Mouse (Mus musculus) kidney, embryonic 16.5 days (tissue): ENCODE measurements at regions not wholly inside any gene's neighbourhood (a gene's known extent, or its start where the extent isn't known, plus 50 kb on each side); places are given as distances from the start of the nearest gene placed in this dataset.

Source experiments
- ATAC-seq: fragments of 200-750 bp; cut with Nextera tagmentation; 2 replicates; pipeline ENCODE4 v1.8.0; 2017; ENCODE audit warnings: moderate TSS enrichment; ENCODE audit not compliant: low FRiP score, low TSS enrichment
- H3K27ac ChIP-seq: fragments of 300-500 bp; sonication (generic); 2 replicates; pipeline ENCODE4 v1.5.1; 2014; ENCODE audit warnings: low read length
- H3K27me3 ChIP-seq: fragments of 300-500 bp; sonication (generic); 2 replicates; pipeline ENCODE4 v1.6.1; 2014; ENCODE audit warnings: low read length, control low read depth, mixed read lengths; ENCODE audit not compliant: insufficient read depth
- H3K36me3 ChIP-seq: fragments of 300-500 bp; sonication (generic); 2 replicates; pipeline ENCODE4 v1.6.1; 2014; ENCODE audit warnings: low read length, control low read depth, mixed read lengths; ENCODE audit not compliant: insufficient read depth
- H3K4me1 ChIP-seq: fragments of 300-500 bp; sonication (generic); 2 replicates; pipeline ENCODE4 v1.6.1; 2014; ENCODE audit warnings: low read length, control low read depth, mixed read lengths; ENCODE audit not compliant: insufficient read depth
- H3K4me2 ChIP-seq: fragments of 300-500 bp; sonication (generic); replicated peaks from 2 replicates; pipeline ENCODE4 v1.6.1; 2014; ENCODE audit warnings: low read depth, low read length
- H3K4me3 ChIP-seq: fragments of 300-500 bp; sonication (generic); 2 replicates; pipeline ENCODE4 v1.5.1; 2014; ENCODE audit warnings: mild to moderate bottlenecking, low read length
- H3K9ac ChIP-seq: fragments of 300-500 bp; sonication (generic); replicated peaks from 2 replicates; pipeline ENCODE4 v1.6.1; 2014; ENCODE audit warnings: low read length
- H3K9me3 ChIP-seq: fragments of 300-500 bp; sonication (generic); 2 replicates; pipeline ENCODE4 v1.6.1; 2016; ENCODE audit warnings: low read length, control low read depth
- WGBS: fragments of 180-500 bp; shearing (Covaris S2); extraction: QIAGEN DNeasy Blood & Tissue Kit; methylation state at CpG from one replicate; pipeline ENCODE4 v1.1.7; 2014; 5-methylcytosine and 5-hydroxymethylcytosine counted together

GRCm38 (mm10) chr7:65787849-65788248 is 73.7 kb upstream of the Pcsk6 start:
- H3K27ac ChIP-seq, result no peak overlapping the region
- H3K4me3 ChIP-seq, result no peak overlapping the region
- WGBS, result 92% methylated on average over 5 of the region's 5 CpGs
- H3K4me1 ChIP-seq, result peaks cover 6% of the 10 kb centered on the region; the same call in 1 of the 2 replicates
- H3K4me2 ChIP-seq, result no peak overlapping the region
- no peaks in the 10 kb centered on the region for H3K27me3 ChIP-seq
- no peak for ATAC-seq
- H3K9ac ChIP-seq, result no peak overlapping the region
- no peaks in the 10 kb centered on the region for H3K36me3 ChIP-seq
- no peaks in the 10 kb centered on the region for H3K9me3 ChIP-seq

DNA sequence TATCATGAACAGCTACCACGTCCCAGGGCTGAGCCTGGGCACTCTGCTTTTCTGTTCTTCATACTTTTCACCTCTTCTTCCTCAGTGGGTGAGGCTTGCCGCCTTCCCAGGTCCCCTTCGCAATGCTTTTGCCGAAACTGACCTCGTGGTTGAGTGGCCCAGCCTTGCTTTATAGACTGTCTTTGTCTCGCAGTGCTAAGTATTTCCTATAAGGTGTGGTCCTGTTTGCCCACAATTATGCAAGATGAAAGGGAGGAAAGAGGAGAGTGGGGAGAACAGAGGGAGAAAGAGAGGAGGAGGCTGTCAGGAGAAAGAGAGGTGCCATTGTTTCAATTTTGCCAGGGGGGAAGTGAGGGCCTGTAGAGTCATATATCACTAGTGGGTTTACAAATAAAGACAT is 71.3 kb upstream of the Pcsk6 start:
- H3K4me1 ChIP-seq, result no peaks in the 10 kb centered on the region
- WGBS, result 53% methylated on average over 6 of the region's 6 CpGs
- ATAC-seq, result no peak
- no peak overlapping the region for H3K27ac ChIP-seq
- H3K4me2 ChIP-seq, result no peak overlapping the region
- H3K36me3 ChIP-seq, result no peaks in the 10 kb centered on the region
- no peak overlapping the region for H3K9ac ChIP-seq
- no peaks in the 10 kb centered on the region for H3K27me3 ChIP-seq
- no peak overlapping the region for H3K4me3 ChIP-seq
- H3K9me3 ChIP-seq, result no peaks in the 10 kb centered on the region

DNA sequence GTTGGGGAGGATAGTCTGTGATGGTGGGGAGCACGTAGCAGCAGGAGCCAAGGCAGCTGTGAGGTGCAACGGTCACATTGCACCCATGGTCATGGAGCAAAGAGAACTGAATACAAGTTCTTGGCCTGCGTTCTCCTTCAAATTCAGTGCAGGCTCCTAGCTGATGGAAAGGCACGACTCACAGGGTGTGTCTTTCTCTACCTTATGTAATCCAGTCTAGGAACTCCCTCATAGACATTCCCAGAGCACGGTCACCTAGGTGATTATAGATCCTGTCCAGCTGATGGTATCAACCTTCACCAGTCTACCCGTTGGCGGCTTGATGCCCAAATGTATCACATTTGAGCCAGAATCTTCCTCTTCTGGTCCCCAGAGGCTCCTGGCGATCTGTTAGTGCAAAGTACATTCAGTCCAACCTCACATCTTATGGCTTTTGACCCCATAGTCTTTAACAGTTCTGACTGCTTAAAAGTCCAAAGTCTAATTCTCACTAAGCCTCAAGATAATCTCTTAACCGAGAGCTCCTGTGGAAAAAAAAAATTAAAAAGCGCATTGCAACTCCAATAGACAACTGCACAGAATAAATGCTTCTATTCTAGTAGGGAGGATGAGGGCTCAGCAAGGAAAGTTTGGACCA is 69.2 kb upstream of the Pcsk6 start:
- Histone ChIP-seq H3K36me3 (no peaks in the 10 kb centered on the region), H3K9ac (no peak overlapping the region), H3K27me3 (no peaks in the 10 kb centered on the region), H3K4me3 (no peak overlapping the region), H3K27ac (no peak overlapping the region), H3K9me3 (no peaks in the 10 kb centered on the region), H3K4me2 (no peak overlapping the region), H3K4me1 (no peaks in the 10 kb centered on the region)
- 90% methylated on average over 10 of the region's 10 CpGs for WGBS
- ATAC-seq, result no peak

- no peak for ATAC-seq
- H3K27me3 ChIP-seq, result no peaks in the 10 kb centered on the region
- no peaks in the 10 kb centered on the region for H3K9me3 ChIP-seq
- no peaks in the 10 kb centered on the region for H3K36me3 ChIP-seq
- WGBS, result 92% methylated on average over 5 of the region's 5 CpGs
- H3K4me1 ChIP-seq, result peaks cover 8% of the 10 kb centered on the region
- no peak overlapping the region for H3K27ac ChIP-seq
- no peak overlapping the region for H3K4me2 ChIP-seq
- H3K4me3 ChIP-seq, result no peak overlapping the region
- H3K9ac ChIP-seq, result no peak overlapping the region
Observed at GRCm38 (mm10) chr7:65802306-65802705, 59.2 kb upstream of the Pcsk6 start.

DNA sequence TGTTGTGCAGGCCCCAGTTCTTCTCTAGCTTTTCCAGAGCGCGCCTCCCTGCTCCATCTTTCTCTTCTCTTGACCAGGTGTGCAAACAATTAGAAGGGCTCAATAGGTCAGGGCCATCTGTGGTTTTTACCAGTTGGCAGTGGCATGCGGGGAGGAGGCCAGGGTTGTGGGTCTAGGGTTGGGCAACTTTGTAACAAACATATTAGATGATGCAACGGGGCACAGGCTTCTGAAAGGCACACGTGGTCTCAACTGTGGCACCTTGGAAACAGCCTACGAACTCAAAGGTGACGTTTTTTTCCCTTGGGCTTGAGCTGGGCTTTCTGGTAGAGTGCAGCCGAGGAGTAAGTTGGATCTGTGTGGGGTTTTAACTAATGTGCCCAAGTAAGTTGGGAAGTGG is 58.7 kb upstream of the Pcsk6 start:
- no peaks in the 10 kb centered on the region for H3K36me3 ChIP-seq
- no peaks in the 10 kb centered on the region for H3K27me3 ChIP-seq
- 93% methylated on average over 8 of the region's 8 CpGs for WGBS
- H3K4me2 ChIP-seq, result no peak overlapping the region
- H3K4me1 ChIP-seq, result peaks cover 8% of the 10 kb centered on the region
- H3K4me3 ChIP-seq, result no peak overlapping the region
- no peak for ATAC-seq
- H3K9me3 ChIP-seq, result no peaks in the 10 kb centered on the region
- H3K27ac ChIP-seq, result no peak overlapping the region
- no peak overlapping the region for H3K9ac ChIP-seq

DNA sequence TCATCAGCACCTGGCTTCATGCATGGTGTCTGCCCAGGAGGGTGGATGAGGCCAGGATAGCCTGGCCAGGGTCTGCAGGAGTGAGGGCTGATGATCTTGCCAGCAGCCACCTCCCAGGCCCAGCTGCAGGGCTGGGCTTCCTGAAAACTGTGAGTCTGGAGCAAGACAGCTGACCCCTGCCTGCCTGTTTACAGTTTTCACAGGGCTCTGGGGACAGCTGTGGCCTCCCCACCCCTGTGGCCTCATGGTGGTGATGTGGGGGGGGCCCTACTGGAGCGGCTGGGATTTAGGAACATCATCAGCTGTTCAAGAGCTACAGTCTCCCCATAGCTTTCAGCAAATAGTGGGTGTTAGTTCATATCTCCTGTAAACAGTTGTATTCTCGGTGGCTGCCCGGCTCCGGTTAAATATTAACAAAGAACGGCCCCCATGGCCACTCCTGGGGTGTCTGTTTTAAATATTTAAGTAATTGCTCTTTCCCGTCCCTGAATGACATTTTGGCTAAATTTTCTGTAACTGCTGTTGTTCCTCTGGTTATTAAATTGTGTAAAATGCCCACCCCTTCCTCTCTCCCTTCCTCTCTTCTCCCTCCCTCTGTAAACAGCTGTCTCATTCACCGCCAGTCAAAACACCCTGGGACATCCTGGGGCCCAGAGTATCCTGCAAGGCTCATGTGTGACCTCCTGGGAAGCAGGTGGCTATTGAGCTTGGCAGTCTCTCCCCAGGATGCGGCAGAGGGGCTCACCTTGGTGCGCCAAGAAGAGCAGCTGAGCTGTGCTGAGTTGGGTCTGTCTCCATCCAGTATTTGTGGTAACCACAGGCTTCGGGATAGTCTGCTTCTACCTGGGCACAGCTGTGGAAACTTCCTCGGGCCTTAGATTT is 57.9 kb upstream of the Pcsk6 start:
- Histone ChIP-seq H3K9ac (no peak overlapping the region), H3K36me3 (no peaks in the 10 kb centered on the region), H3K4me3 (no peak overlapping the region), H3K27me3 (no peaks in the 10 kb centered on the region), H3K27ac (peak overlapping the region; percentile 9; the same call in 1 of the 2 replicates), H3K9me3 (no peaks in the 10 kb centered on the region), H3K4me1 (peaks cover 8% of the 10 kb centered on the region), H3K4me2 (no peak overlapping the region)
- WGBS, result 46% methylated on average over 11 of the region's 11 CpGs
- ATAC-seq, result peak; percentile 67; the same call in 1 of the 2 replicates
